Mouse (Mus musculus) liver, adult 2 months (tissue): ENCODE data around the gene Crtc1.

Experiments used
- CTCF ChIP-seq: fragments of 200-500 bp; IDR thresholded peaks from 2 replicates; pipeline ENCODE4 v1.5.1; 2011; ENCODE audit warnings: low read depth, low read length, control low read depth
- POLR2A ChIP-seq: fragments of 200-500 bp; IDR thresholded peaks from 2 replicates; pipeline ENCODE4 v1.6.1; 2011; ENCODE audit warnings: low read length, control low read depth; ENCODE audit not compliant: insufficient read depth; ENCODE audit errors: extremely low read depth

DNA sequence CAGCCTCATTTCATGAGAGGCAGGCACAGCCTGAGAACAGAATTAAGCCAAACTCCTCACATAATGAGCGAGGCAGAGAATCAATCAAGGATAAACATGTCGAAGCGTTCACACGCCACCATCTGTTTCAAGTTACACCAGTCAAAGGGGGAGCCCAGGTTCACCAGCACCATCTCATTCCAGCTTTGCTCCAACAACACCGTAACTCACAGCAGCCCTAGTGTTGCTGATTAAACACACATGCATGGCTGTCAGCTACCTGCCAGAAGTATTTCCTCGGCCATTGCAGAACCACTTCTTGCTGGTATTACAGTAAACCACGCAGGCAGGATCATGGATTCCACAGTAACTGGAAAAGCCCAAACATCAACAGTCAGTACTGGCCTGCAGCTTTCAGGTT is 96.3 kb downstream of the Crtc1 start:
- TF ChIP-seq CTCF (no peak), POLR2A (no peak)
